Mouse (Mus musculus) cortical plate, adult 2 months (tissue): Measurements from ENCODE around the gene Magea2. TPM values are rescaled to one million over a fixed set of nuclear protein-coding genes. Genes with fewer than 3 reads are reported as not detected.
A peak's percentile ranks its signal among the peaks of the same experiment; 100 is the strongest.
"Not testable (repeated sequence)": the region's sequence is repeated elsewhere in the genome, so short reads cannot be mapped to it uniquely, and the experiment has no call there.

Experiments used
- H3K27ac ChIP-seq: fragments of 200-500 bp; 2 replicates; pipeline ENCODE4 v1.5.1; 2012; ENCODE audit warnings: low read length, control low read depth, inconsistent platforms; ENCODE audit not compliant: insufficient read depth
- H3K4me1 ChIP-seq: fragments of 200-500 bp; 2 replicates; pipeline ENCODE4 v1.6.1; 2011; ENCODE audit warnings: low read length; ENCODE audit not compliant: control insufficient read depth, insufficient read depth
- H3K4me3 ChIP-seq: fragments of 200-500 bp; 2 replicates; pipeline ENCODE4 v1.5.1; 2011; ENCODE audit warnings: mild to moderate bottlenecking, low read length, control low read depth; ENCODE audit not compliant: insufficient read depth
- CTCF ChIP-seq: fragments of 200-500 bp; IDR thresholded peaks from 2 replicates; pipeline ENCODE4 v1.5.1; 2011; ENCODE audit warnings: mild to moderate bottlenecking, control low read depth, low read length; ENCODE audit not compliant: insufficient read depth; ENCODE audit errors: extremely low read depth
- POLR2A ChIP-seq: fragments of 200-500 bp; IDR thresholded peaks from 2 replicates; pipeline ENCODE4 v1.6.1; 2011; ENCODE audit warnings: mild to moderate bottlenecking, low read length, control low read depth; ENCODE audit not compliant: insufficient read depth; ENCODE audit errors: extremely low read depth
- polyA plus RNA-seq: library from polyadenylated mRNA; depleted of rRNA; stranded (reverse); fragments of >200 nt; gene quantifications from 2 replicates; pipeline ENCODE4 v1.2.3, GENCODE M21; 2012; rRNA removed

Gene Magea2
- not detected in 2 replicates for polyA plus RNA-seq

- H3K4me1 ChIP-seq, H3K4me3 ChIP-seq, H3K27ac ChIP-seq: not testable (repeated sequence)
Observed at GRCm38 (mm10) chrX:155093566-155093965, at the start of gene Magea2. TSS of gene Magea2 (minus strand) at chrX:155093666.

GRCm38 (mm10) chrX:155128312-155128711, 34.8 kb upstream of the Magea2 start, which contains the start of gene Cldn34b2:
TSS of gene Cldn34b2 (minus strand) at chrX:155128412.
- not testable (repeated sequence) for H3K27ac ChIP-seq, H3K4me3 ChIP-seq, H3K4me1 ChIP-seq

GRCm38 (mm10) chrX:155098024-155098423, 4.6 kb upstream of the Magea2 start:
- TF ChIP-seq POLR2A (no peak), CTCF (peak; percentile 17; the same call in 1 of the 2 replicates)
- H3K27ac ChIP-seq: no peak overlapping the region
- no peaks in the 10 kb centered on the region for H3K4me1 ChIP-seq
- H3K4me3 ChIP-seq: no peak overlapping the region

GRCm38 (mm10) chrX:155089693-155090092, 3.8 kb downstream of the Magea2 start, which contains the start of gene Magea1:
TSS of gene Magea1 (minus strand) at chrX:155089793.
- H3K4me1 ChIP-seq, H3K27ac ChIP-seq, H3K4me3 ChIP-seq: not testable (repeated sequence)

GRCm38 (mm10) chrX:155063045-155063444, 30.4 kb downstream of the Magea2 start, which contains the start of gene Magea5:
TSS of gene Magea5 (minus strand) at chrX:155063145.
- H3K27ac ChIP-seq, H3K4me3 ChIP-seq, H3K4me1 ChIP-seq: not testable (repeated sequence)

- not testable (repeated sequence) for H3K4me3 ChIP-seq, H3K27ac ChIP-seq, H3K4me1 ChIP-seq
Observed at GRCm38 (mm10) chrX:154995750-154996149, 97.7 kb downstream of the Magea2 start, which contains the start of gene Magea8. TSS of gene Magea8 (minus strand) at chrX:154995850.

Other genes with a start within 250 kb of the Magea2 start
- gene Cldn34b1, start 203.4 kb downstream of the Magea2 start, polyA plus RNA-seq: not detected in 2 replicates
- not detected in 2 replicates for gene Magea6, start 157.7 kb downstream of the Magea2 start, polyA plus RNA-seq
- not detected in 2 replicates for gene Magea3, start 144.2 kb downstream of the Magea2 start, polyA plus RNA-seq
- not detected in 2 replicates for gene Magea8, start 97.8 kb downstream of the Magea2 start, polyA plus RNA-seq
- gene Magea5, start 30.5 kb downstream of the Magea2 start, polyA plus RNA-seq: not detected in 2 replicates
- not detected in 2 replicates for gene Magea1, start 3.9 kb downstream of the Magea2 start, polyA plus RNA-seq
- gene Cldn34b2, start 34.7 kb upstream of the Magea2 start, polyA plus RNA-seq: not detected in 2 replicates
- 97.3 and 98.1 TPM in 2 replicates for gene Sat1, start 122.8 kb upstream of the Magea2 start, polyA plus RNA-seq
- 16.3 and 18.0 TPM in 2 replicates for gene Acot9, start 168.8 kb upstream of the Magea2 start, polyA plus RNA-seq
- 30.8 and 35.8 TPM in 2 replicates for gene Prdx4, start 247.1 kb upstream of the Magea2 start, polyA plus RNA-seq